Mouse (Mus musculus) erythroblast, embryonic 14.5 days (primary cell): ENCODE results near the gene Aurka.

ENCODE experiments used
- GATA1 ChIP-seq: IDR thresholded peaks from 2 replicates; pipeline ENCODE4 v1.6.1; 2012; ENCODE audit warnings: low read length, inconsistent platforms, mixed read lengths
- TAL1 ChIP-seq: IDR thresholded peaks from 3 replicates; pipeline ENCODE4 v1.6.1; 2012; ENCODE audit warnings: low read length, inconsistent platforms, mixed read lengths

- TF ChIP-seq GATA1 (no peak), TAL1 (no peak)
These were observed 30.9 kb upstream of the Aurka start for GRCm38 (mm10) chr2:172401116-172401825.
